Mouse (Mus musculus): ENCODE data around the gene Fig4.
A peak's percentile ranks its signal among the peaks of the same experiment; 100 is the strongest.

Gene Fig4

DNA sequence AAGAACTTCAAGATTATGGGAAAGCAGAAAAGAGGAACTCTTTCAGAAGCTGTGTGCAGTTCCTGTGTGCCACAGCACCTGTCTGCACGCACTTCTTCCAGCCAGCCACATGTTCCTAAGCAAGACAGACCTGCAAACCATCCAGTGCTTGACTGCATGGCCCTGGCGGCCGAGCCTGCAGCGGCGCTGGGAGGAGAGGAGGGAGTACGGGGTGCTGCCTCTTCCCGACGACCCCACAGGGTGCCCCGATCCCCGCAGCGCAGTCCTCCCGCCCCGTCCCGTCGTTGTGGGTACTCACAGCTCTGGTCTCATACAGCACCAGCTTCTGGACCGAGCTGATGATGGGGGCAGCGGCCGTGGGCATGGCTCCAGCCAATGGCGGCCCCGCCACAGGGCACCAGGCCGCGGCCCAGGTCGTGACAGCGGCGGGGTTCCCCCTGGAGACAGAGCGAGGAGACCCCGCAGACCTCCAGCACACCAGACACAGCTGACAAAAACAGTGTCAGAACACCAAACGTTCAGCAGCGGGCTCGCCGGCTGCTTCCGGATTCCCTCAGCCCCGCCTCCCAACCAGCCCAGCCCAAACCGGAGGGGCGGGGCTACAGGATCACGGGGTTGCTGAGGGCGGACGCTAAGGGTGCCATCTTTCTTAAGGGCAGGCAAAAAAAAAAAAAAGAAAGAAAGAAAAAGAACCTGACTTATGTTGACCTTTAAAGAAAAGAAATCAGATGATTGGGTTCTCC is at the start of gene Fig4:
Gene Fig4, minus strand, starts transcription at position 572 of the 743 bp plus-strand sequence.
- DNase-seq (ENCODE audit: extremely low spot score, low read depth, low spot score), result peak; percentile 68

DNA sequence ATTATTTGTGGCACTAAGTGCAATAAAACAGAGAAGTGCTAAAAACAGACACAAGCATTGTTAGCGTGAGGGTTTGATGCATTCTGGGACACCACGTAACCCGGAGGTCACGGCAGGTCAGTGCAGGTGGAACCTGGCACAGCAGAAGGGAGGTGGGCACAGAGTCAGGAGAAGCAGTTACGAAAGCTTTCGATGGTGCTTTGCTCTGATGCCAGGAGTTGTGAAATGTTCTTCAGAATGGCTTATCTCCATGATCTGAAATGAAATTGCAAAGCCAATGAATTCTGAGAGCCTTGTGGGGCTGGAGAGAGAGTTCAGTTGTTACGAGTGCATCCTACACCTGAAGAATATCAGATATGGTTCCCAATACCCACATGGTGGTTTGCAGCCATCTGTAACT is 38.3 kb upstream of the Fig4 start:
- no peak for DNase-seq (ENCODE audit: extremely low spot score, low read depth, low spot score)

GRCm38 (mm10) chr10:41332533-41333043 is 29.5 kb upstream of the Fig4 start:
- no peak for DNase-seq (ENCODE audit: extremely low spot score, low read depth, low spot score)

- DNase-seq (ENCODE audit: extremely low spot score, low read depth, low spot score), result no peak
Measured at GRCm38 (mm10) chr10:41315866-41316265, 12.8 kb upstream of the Fig4 start.

DNA sequence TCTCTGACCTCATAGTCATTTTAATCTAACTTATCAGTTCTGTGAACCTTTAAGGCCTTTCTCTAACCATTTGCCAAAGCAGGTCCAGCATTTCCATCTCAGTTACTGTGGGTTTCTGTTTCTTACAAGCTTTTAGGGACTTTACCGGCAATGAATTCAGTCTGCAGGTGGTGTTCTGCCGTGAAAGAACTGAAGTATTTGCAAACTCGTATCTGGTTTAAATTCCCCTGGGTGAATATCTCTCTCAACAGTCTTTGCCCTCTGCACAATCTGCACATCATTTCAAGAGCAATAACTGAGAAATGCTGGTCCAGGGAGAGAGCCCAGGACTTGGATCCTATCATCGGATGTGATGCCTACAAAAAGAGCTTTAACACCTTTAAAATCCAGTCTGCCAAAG is 5.1 kb upstream of the Fig4 start:
- no peak for DNase-seq (ENCODE audit: extremely low spot score, low read depth, low spot score)

DNA sequence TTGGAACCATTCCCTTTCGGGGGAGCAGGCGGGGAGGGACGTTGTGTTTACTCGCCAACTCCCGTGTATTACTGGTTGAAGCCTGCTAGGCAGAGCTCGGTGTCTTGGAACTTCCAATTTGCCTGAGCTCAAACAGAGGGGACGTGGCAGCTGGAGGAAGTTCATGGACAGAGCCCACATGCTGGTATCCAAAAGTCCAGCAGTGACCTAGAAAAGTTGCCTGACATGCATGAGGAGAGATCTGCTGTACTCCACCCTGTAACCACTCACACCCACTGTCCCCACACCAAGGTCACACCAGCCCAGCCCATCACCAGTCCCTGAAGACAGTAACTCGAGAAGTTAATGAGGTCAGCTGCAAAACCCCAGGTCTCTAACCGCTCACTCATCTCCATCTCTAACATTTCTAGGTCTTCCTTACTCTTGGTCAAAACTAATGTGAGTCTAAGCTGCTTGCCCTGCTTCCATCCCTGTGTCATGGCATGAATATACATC is 1.9 kb upstream of the Fig4 start:
- DNase-seq (ENCODE audit: extremely low spot score, low read depth, low spot score), result no peak

DNA sequence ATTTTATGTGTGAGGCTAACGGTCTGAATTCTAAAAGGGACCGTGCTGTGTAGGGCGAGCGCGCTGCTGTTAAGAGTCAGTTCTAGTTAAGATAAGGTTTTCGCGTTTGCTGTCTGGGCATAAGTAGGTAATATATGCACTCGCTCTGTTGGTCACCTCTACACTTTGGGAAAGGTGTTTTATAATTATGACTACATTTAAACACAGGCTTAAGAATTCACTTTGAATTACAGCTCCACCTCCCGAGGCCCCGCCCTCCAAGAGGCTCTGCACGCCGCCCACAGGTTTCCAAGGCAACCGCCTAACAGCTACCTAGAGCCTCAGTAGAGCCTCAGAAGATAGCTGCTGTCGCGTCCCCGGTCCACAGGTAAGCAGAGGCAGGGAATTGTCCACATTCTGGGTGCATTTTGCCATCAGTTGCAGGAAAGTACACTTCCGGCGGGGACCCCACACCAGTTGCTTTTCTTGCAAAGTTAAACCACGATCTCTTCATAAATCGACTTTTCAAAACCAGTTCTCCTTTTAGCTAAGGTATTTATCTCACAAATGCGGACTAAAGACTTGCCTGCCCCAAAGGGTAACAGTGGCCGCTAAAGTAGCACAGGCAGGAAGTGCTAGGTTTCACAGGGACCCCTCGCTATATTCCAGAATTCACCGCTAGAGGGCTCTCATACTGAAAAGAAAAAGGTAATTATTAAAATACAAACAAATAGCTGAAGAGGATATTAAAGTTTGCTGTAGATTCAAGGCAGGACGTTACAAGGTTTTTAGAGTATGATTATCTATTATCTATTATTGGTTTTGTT is 782 bp upstream of the Fig4 start, which contains the start of gene Ak9:
Gene Ak9, plus strand, starts transcription at position 342 of the 806 bp plus-strand sequence.
- peak; percentile 78 for DNase-seq (ENCODE audit: extremely low spot score, low read depth, low spot score)

GRCm38 (mm10) chr10:41300161-41300560 is 2.9 kb downstream of the Fig4 start:
- DNase-seq (ENCODE audit: extremely low spot score, low read depth, low spot score), result no peak

GRCm38 (mm10) chr10:41295145-41295544 is 7.9 kb downstream of the Fig4 start:
- DNase-seq (ENCODE audit: extremely low spot score, low read depth, low spot score), result no peak

DNA sequence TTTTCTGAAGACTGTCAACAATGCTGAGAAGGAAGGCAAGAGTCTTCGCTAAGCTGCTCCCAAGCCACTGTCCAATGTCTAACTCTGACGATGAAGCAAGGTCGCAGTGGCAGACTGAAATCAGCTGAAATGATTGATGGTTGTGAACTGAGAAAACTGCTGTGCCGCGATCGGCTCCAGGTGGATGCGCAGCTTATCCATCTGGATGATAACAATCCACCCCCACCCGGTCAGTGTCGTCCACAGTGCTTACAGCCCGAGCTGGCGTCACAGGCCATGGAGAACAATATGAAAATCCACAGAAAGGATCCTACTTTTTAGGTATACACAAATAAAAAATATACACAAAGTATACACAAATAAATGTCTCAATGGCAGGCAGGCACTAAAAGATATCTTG is 8.3 kb downstream of the Fig4 start:
- no peak for DNase-seq (ENCODE audit: extremely low spot score, low read depth, low spot score)

GRCm38 (mm10) chr10:41293019-41293418 is 10.0 kb downstream of the Fig4 start:
- peak; percentile 41 for DNase-seq (ENCODE audit: extremely low spot score, low read depth, low spot score)

- DNase-seq (ENCODE audit: extremely low spot score, low read depth, low spot score), result no peak
Measured at GRCm38 (mm10) chr10:41291021-41291420, 12.0 kb downstream of the Fig4 start.

DNA sequence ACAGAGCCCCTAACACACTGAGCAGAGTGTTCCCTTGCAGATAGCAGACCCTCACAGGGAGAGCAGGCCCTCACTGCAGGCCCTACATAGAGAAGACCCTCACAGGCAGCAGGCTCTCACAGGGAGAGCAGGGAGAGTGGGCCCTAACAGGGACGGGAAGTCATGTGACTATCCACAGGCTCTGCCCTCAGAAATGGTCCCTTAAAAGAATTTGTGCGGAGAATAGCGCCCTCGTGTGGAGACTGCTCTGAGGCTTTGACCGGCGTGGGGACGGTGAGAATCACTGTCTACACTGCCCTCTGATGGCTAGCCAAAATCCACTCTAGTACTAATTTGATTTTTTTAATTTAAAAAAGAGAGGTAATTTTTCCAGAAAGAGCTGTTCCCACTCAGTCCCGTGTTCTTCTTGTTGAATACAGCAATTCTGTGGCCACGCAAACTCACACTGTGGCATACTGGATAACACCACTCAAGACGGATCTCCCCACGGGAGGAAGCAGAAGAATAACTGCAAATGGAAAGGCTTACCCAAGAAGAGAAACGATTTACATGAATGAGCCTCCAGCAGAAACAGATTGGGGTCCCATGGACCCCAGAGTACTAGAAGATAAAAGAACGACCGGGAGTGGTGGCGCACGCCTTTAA is 14.2 kb downstream of the Fig4 start:
- DNase-seq (ENCODE audit: extremely low spot score, low read depth, low spot score), result peak; percentile 94

GRCm38 (mm10) chr10:41288074-41288473 is 15.0 kb downstream of the Fig4 start:
- DNase-seq (ENCODE audit: extremely low spot score, low read depth, low spot score), result no peak

GRCm38 (mm10) chr10:41287618-41288017 is 15.4 kb downstream of the Fig4 start:
- no peak for DNase-seq (ENCODE audit: extremely low spot score, low read depth, low spot score)

DNA sequence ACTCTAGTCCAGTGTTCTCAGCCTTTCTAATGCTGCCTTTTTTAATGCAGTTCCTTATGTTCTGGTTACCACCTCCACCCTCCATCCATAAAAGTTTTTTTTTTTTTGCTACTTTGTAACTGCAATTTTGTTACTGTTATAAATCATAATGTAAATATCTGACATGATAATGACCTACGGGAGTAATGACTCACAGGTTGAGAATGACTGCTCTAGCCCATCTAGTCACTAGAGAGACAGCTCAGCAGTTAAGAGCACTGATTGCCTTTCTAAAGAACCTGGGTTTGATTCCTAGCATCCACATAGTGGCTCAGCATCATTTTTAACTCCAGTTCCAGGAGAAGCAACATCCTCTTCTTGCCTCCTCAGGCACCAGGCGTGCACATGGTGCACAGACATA is 21.0 kb downstream of the Fig4 start:
- DNase-seq (ENCODE audit: extremely low spot score, low read depth, low spot score), result no peak

DNA sequence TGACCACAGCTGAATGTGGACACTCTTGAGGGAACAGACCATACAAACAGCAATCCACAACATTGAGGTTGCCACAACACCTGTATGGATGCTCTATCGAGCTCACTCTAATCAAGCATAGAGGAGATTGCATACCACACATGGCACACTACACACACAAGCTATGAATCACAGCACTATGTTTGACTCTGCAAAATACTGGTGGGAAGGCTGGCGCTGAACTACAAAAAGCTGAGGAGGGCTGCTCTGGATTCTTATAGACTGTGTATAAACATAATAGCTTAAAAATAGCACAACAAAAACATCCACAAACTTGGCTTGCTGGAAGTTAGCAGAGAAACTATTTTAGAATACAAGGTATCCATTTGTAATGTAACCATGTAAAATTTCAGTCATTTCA is 22.3 kb downstream of the Fig4 start:
- DNase-seq (ENCODE audit: extremely low spot score, low read depth, low spot score), result no peak

GRCm38 (mm10) chr10:41280177-41280576 is 22.9 kb downstream of the Fig4 start:
- DNase-seq (ENCODE audit: extremely low spot score, low read depth, low spot score), result no peak

- DNase-seq (ENCODE audit: extremely low spot score, low read depth, low spot score), result no peak
Measured at GRCm38 (mm10) chr10:41278808-41279207, 24.3 kb downstream of the Fig4 start.

DNA sequence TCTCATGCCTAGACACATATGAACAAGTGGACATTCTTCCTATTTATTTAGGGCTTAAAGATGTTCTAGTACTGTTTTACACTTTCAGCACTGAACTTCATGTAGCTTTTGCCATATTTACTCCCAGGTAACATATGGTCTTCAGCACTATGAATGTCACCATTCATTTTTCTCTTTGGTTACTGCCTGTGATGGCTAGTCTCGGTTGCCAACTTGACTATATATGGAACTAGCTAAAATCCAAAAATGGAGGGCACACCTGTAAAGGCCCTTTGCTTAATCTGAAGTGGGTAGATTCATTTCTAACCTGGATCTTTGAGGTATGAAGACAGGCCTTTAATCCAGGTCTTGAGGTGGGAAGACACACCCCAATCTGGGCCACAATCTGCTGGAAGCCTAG is 28.2 kb downstream of the Fig4 start:
- no peak for DNase-seq (ENCODE audit: extremely low spot score, low read depth, low spot score)

DNA sequence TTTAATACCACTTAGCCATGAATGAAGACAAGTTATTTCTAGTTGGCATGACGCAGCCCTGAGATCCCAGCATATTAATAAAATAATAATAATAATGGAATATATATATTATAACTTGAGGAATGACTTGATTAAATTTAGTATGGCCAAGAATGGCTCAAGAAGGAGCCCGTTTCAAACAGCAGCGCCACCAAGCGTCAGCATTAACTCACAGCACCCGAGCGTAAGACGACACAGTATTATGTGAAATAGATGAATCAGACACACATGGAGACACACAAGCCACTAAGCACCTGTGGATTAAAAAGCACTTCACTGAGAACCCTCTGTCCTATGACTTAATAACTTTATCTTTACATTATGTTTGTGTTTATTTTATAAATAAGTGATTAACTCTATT is 31.2 kb downstream of the Fig4 start:
- DNase-seq (ENCODE audit: extremely low spot score, low read depth, low spot score), result no peak
